Mouse (Mus musculus) embryonic fibroblast, embryonic 13.5 days (primary cell): ENCODE measurements around the gene Glrx5. TPM values are rescaled to one million over a fixed set of nuclear protein-coding genes. Genes with fewer than 3 reads are reported as not detected.
A peak's percentile ranks its signal among the peaks of the same experiment; 100 is the strongest.

Source experiments
- H3K27ac ChIP-seq: 2 replicates; pipeline ENCODE4 v1.5.1; 2012; ENCODE audit warnings: low read length, control low read depth, inconsistent platforms; ENCODE audit not compliant: insufficient read depth
- H3K4me1 ChIP-seq: 2 replicates; pipeline ENCODE4 v1.6.1; 2011; ENCODE audit warnings: low read length; ENCODE audit not compliant: control insufficient read depth, insufficient read depth
- H3K4me3 ChIP-seq: 2 replicates; pipeline ENCODE4 v1.5.1; 2011; ENCODE audit warnings: mild to moderate bottlenecking, control low read depth, low read length; ENCODE audit not compliant: insufficient read depth
- CTCF ChIP-seq: IDR thresholded peaks from 2 replicates; pipeline ENCODE4 v1.5.1; 2011; ENCODE audit warnings: mild to moderate bottlenecking, control low read depth, low read length, moderate library complexity, borderline replicate concordance; ENCODE audit not compliant: insufficient read depth
- POLR2A ChIP-seq: IDR thresholded peaks from 2 replicates; pipeline ENCODE4 v1.6.1; 2011; ENCODE audit warnings: low read depth, mild to moderate bottlenecking, control low read depth, low read length, moderate library complexity
- polyA plus RNA-seq: library from polyadenylated mRNA; stranded (reverse); fragments of >200 nt; gene quantifications from 2 replicates; pipeline ENCODE4 v1.2.4, GENCODE M21; 2011; ENCODE audit warnings: low read depth; ENCODE audit not compliant: missing spikeins, insufficient read length

Glrx5 gene
- polyA plus RNA-seq, 1 experiment = 37.6 TPM

DNA sequence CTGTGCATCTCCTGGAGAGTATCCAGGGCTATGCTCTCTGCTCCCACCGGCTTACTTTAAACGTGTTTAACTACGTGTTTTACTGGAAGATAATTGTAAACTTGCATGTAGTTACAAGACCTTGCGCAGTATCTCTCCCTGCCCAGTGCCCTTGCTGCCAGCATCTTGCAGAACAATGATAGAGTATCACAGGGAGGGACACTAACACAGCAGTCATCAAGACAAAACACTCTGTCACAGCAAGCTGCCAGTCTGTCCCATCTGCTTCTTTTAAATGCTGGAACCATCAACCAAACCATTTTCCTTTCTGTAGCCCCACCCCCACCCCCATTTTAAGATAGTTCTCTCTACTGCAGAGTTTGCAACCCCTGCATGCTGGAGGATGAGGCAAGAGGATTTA is 16.3 kb upstream of the Glrx5 start:
- peak overlapping the region; percentile 56 for H3K27ac ChIP-seq
- peaks cover 12% of the 10 kb centered on the region for H3K4me1 ChIP-seq
- H3K4me3 ChIP-seq = no peak overlapping the region
- TF ChIP-seq POLR2A (no peak), CTCF (no peak)

DNA sequence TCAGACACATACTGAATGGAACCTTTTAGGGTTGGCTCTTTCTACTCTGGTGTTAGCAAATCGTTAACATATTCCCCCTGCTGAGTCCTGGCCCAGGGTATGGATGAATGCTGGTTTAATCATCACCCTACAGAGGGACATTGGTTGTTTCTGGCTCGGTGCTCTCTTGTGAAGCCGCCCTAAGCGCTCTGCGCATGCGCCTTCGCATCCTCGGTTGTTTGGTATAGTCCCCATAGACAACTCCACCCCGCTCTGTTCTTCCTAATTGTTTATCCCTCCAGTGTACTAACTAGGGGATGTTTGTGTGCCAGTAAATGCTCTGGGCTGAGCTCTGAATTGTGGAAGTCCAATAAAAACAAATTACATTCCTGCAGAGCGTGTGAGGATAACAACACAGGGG is 15.8 kb upstream of the Glrx5 start:
- peak overlapping the region; percentile 56 for H3K27ac ChIP-seq
- no peak overlapping the region for H3K4me3 ChIP-seq
- H3K4me1 ChIP-seq = peaks cover 12% of the 10 kb centered on the region
- TF ChIP-seq CTCF (no peak), POLR2A (no peak)

DNA sequence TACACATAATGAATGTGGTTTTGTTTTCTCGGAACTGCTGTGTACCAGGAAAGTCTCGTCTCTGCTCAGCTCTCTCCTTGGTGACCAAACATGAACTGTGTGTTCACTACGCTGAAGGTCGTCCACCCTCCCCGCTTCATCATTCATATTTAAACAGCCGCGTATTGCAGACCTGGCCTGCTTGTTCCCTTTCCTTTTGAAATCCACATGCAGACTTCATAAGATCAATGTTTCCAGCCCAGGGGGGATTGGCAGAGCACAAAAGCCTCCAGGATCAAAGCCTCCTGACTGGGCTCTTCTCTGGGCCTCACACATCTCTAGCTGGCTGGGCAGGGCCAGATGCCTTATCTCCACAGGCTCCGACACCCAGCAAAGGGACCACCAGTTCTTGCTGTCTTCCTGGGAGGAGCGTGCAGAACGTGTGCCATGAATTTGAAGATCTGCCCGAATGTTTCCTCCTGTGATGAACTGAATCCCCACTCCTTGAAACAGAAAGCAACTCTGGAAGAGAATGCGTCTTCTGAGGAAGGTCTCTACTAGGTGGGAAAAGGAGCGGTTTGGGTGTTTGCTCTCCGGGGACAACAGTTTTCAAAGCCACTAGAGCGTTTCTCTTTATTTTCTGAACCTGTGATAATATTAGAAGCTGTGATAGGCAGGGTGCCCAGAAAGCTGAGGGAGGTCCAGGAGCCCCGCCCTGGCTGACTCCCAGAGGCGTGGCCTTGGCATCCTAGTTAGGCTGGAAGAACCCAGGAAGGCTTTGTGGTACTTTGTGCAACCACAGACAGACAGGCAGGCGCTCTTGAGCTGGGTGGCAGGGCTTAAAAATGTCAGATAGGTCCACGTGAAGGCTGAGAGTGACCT is 12.9 kb upstream of the Glrx5 start:
- H3K27ac ChIP-seq = no peak overlapping the region
- no peak overlapping the region for H3K4me3 ChIP-seq
- TF ChIP-seq CTCF = no peak
- peaks cover 5% of the 10 kb centered on the region; the same call in 1 of the 2 replicates for H3K4me1 ChIP-seq

DNA sequence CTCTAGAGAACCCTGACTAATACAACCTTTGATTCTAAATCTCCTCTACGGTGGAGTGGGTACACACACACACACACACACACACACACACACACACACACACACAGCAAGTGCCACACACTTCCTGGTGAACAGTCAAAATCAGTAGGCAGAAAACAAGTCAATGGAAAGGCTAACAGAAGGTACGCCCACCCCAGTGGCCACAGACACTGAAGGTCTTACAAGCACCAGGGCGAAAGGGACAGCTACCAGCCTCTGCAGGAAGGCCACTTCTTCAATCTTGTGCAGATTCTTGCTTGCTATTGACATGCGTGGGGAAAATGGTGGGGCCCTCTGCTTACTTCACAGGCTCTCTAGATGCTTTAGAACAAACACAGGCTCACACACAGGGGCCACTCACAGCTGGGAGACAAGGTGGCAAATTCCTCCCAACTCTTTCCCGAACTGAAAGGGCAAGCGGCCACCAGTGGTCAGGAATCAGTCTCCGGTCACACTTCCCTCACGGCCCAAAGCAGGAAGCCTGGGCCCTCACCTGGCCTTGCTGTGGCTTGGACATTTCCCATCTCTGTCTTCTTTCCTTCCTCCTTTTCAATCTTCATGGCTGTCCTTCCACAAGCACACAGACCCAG is 10.9 kb upstream of the Glrx5 start:
- H3K27ac ChIP-seq = no peak overlapping the region
- no peak overlapping the region for H3K4me3 ChIP-seq
- TF ChIP-seq POLR2A (no peak), CTCF (no peak)
- peaks cover 5% of the 10 kb centered on the region; the same call in 1 of the 2 replicates for H3K4me1 ChIP-seq

DNA sequence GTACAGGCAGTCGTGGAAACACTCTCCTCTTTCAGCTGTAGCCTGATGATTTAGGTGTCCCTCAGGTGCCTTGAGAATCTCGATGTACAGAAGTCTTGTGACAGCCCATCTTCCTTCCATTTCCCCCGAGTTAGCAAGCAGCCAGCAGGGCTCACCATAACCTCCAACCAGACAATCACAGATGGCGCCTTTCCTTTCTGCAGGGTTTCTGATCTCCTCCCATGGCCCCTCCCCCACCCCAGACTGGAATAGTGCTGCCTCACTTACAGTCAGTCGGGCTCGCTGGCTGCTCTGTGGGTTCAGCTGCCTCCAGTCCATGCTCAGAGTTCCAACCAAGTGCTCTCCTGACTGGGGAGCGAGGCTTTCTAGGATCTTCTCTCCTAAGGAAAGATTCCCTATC is 10.3 kb upstream of the Glrx5 start:
- no peak for TF ChIP-seq POLR2A
- H3K4me3 ChIP-seq = no peak overlapping the region
- peaks cover under 1% of the 10 kb centered on the region; the same call in 1 of the 2 replicates for H3K4me1 ChIP-seq
- H3K27ac ChIP-seq = no peak overlapping the region

DNA sequence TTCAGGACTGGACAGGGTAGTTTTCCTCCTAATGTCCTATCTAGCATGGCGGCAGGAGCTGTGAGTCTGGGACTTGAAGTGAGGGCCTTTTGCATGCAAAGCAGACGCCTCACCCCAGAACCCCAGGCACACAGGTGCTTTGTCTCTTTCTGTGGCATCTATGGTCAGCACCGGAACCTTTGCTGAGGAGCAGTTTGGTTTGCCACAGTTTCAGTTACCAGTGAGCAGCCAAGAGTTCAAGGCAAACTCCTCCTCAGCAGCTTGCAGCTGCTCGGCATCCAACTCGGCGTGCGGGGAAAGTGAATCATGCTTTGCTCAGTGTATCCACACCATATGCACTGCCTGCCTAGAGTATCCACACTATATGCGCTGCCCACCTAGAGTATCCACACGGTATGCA is 9.7 kb upstream of the Glrx5 start:
- Histone ChIP-seq H3K4me3 (no peak overlapping the region), H3K27ac (no peak overlapping the region), H3K4me1 (peaks cover 3% of the 10 kb centered on the region; the same call in 1 of the 2 replicates)
- no peak for TF ChIP-seq POLR2A
- no peak for TF ChIP-seq CTCF

DNA sequence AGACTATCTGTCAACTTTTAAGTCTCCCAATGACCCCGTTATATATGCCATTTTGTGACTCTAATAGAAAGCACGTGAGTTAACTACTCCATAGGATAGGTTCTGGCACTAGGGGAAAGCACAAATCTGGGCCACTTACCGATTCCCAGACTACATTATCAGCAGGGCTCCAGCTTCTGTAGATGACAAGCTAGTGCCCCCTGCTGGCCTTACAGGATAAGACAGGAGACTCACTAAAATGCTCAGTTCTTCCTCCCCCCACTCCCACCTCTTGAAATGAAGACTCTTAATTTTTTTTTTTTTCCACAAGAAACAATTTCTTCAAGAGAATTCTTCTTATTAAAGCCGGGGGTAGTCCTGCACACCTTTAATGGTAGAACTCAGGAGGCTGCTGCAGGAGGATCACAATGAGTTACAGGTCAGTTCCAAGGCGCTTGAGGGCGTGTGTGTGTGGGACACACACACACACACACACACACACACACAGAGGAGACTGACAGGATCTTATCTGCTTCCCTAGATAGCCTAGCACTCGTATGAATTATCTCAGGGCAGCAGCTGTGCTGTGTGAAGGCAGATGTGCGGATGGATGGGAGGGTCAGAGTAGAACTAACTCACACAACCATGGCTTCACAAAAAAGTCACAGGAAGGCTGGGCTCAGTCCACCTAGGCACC is 7.1 kb upstream of the Glrx5 start:
- H3K4me3 ChIP-seq = no peak overlapping the region
- no peak for TF ChIP-seq POLR2A
- peak; percentile 46; the same call in 1 of the 2 replicates for TF ChIP-seq CTCF

DNA sequence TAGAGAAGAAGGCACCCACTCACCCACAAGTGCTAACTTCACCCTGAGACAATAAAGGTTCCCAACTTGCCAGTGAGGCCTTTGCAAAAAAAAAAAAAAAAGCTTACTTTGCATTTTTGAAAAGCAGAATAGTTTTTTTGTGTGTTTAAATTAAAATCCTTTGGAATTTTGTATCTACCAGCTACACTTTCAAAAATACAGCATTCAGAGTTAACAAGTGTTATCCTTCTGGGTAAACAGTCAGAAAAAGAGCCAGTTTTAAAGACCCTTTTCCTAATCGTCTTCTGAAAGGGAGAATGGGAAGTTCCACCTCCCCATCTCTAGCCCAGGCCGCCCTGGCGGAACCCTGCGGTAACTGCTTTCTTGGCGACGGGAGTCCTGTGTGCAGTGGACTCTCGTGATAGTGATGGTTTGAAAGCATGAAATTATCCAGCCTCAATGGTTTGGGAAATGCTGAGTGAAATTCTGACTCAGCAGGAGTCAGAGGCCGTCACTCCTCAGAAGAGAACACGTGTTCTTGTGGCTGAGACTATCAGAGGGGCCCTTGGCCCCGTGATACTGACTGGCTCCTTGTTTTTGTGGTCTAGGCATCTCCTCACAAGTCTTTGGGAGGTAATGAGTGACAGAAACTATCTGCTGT is 6.4 kb upstream of the Glrx5 start:
- no peak for TF ChIP-seq POLR2A
- no peak for TF ChIP-seq CTCF
- Histone ChIP-seq H3K4me1 (peaks cover 3% of the 10 kb centered on the region; the same call in 1 of the 2 replicates), H3K4me3 (no peak overlapping the region)

More for the DNA sequence above, 7.1 kb upstream of the Glrx5 start:
- H3K4me1 ChIP-seq = peaks cover 3% of the 10 kb centered on the region; the same call in 1 of the 2 replicates
- no peak overlapping the region for H3K27ac ChIP-seq

DNA sequence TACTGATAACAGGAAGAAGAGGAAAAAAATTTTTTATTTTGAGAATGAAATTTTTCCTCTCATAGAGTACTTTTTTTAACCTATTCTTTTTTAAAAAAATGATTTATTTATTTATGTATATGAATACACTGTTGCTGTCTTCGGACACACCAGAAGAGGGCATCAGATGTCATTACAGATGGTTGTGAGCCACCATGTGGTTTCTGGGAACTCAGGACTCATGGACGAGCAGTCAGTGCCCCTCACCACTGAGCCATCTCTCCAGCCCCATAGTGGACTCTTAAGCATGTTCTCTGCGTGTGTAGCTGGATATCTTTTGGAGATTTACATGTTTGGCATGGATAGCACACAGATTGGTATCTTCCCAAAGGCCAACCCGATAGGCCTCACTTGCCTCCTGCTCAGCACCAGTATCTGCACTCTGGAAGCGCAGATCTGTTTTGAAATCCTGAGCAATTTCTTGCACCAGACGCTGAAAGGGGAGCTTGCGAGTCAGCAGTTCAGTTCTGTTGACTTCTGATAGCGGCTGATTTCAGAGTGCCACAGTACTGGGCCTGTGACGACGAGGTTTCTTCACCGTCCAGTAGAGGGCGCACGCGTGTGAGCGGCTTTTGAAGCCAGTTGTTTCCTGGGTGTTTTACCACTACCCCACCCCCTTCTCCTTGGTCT is 5.0 kb upstream of the Glrx5 start:
- TF ChIP-seq POLR2A = no peak
- peak; percentile 76; the same call in 1 of the 2 replicates for TF ChIP-seq CTCF
- Histone ChIP-seq H3K4me3 (no peak overlapping the region), H3K27ac (no peak overlapping the region), H3K4me1 (peaks cover 3% of the 10 kb centered on the region; the same call in 1 of the 2 replicates)

More for the DNA sequence above, 6.4 kb upstream of the Glrx5 start:
- H3K27ac ChIP-seq = no peak overlapping the region
